Mouse (Mus musculus) thymus, adult 2 months (tissue): ENCODE data around the gene Edn1.

ENCODE experiments used
- CTCF ChIP-seq: fragments of 200-500 bp; IDR thresholded peaks from 2 replicates; pipeline ENCODE4 v1.5.1; 2012; ENCODE audit warnings: mild to moderate bottlenecking, control low read depth, low read length, moderate library complexity, borderline replicate concordance; ENCODE audit not compliant: control insufficient read depth, poor library complexity, insufficient read depth; ENCODE audit errors: extremely low read depth
- POLR2A ChIP-seq: fragments of 200-500 bp; IDR thresholded peaks from 2 replicates; pipeline ENCODE4 v1.6.1; 2012; ENCODE audit warnings: mild to moderate bottlenecking, low read length, control low read depth, moderate library complexity; ENCODE audit not compliant: control insufficient read depth, poor library complexity, insufficient read depth; ENCODE audit errors: extremely low read depth

DNA sequence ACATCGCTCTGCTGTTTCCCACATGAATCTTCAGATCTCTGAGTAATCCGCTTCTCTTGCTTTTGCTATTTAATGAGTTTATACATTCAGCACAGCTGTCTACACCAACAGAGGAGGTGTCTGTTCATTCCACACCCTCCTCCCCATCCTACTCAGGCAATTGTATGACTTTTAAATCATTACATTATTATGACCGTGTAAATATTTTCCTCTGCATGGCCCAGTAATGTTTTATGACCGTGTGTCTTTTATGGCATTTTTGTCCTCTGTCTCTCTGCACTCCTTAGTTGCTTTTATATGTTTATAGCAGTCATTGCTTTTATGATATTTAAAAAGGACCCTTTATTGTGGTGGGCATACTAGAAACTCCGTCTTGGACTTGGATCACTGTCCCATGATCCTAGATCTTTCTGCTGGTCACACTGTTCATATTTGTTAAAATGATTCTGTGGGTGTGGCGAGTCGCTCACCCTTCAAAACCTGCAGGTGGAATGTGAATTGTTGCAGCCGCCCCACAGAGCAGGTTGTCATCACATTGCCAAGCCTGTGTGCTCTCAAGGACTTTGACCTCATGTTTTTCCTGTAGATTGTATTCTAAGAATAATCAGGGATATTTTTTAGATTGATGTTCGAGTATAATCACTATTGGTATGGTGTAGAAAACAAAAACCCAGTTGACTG, 24.4 kb upstream of the Edn1 start:
- TF ChIP-seq CTCF: no peak
- TF ChIP-seq POLR2A: no peak
